Comparison of ENCODE assay signal across 27 mouse cellular contexts in the genomic region with DNA sequence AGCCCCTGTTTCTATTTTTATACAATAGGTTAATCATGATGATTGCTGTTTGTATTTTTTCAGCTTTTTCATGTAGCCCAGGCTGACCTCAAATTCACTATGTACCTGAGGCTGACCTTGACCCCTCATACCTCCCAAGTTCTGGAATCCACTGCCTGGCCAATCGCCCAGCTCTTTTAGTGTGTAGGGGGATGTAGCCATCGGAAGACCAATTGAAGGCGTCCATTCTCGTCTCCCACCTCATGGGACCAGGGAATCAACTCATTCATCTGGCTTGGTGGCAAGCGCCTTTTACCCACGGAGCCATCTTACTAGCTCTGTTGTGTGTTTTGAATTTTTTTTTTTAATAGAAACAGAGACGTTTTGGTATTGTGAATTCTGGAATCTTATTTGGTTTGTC.
"Had no signal": no experiment of that assay in that cellular context is flagged by ENCODE, and none has a peak within 500 bp of the region (broad histone marks: within the 10 kb centered on the region; RNA-seq: fewer than 3 reads in every experiment).

No protein-coding gene starts in this region.

- H3K4me3 ChIP-seq: embryonic facial prominence, embryonic 10.5 days; embryonic facial prominence, embryonic 12.5 days; embryonic facial prominence, embryonic 13.5 days; embryonic facial prominence, embryonic 15.5 days; erythroblast, embryonic 14.5 days; forebrain, embryonic 10.5 days; forebrain, embryonic 12.5 days; forebrain, embryonic 13.5 days; forebrain, embryonic 15.5 days; gastrocnemius, adult 2 months; heart, adult 2 months had no signal

- H3K36me3 ChIP-seq: forebrain, embryonic 12.5 days; forebrain, embryonic 15.5 days had no signal

- ATAC-seq: forebrain, embryonic 13.5 days; forebrain, embryonic 14.5 days; forebrain, embryonic 15.5 days; forebrain, embryonic 16.5 days; forebrain, postnatal 0 days had no signal

- H3K9ac ChIP-seq: embryonic facial prominence, embryonic 12.5 days; embryonic facial prominence, embryonic 13.5 days; embryonic facial prominence, embryonic 15.5 days; forebrain, embryonic 12.5 days; forebrain, embryonic 13.5 days; forebrain, embryonic 15.5 days; forebrain, postnatal 0 days had no signal

- H3K4me1 ChIP-seq: embryonic facial prominence, embryonic 10.5 days; embryonic facial prominence, embryonic 12.5 days; embryonic facial prominence, embryonic 13.5 days; embryonic facial prominence, embryonic 15.5 days; forebrain, embryonic 10.5 days; forebrain, embryonic 12.5 days; forebrain, embryonic 13.5 days; forebrain, embryonic 15.5 days had no signal

- H3K27me3 ChIP-seq: embryonic facial prominence, embryonic 12.5 days; embryonic facial prominence, embryonic 13.5 days; embryonic facial prominence, embryonic 15.5 days; forebrain, embryonic 12.5 days; forebrain, embryonic 13.5 days; forebrain, embryonic 15.5 days had no signal

- H3K27ac ChIP-seq: embryonic facial prominence, embryonic 10.5 days; embryonic facial prominence, embryonic 12.5 days; embryonic facial prominence, embryonic 13.5 days; embryonic facial prominence, embryonic 15.5 days; forebrain, embryonic 10.5 days; forebrain, embryonic 12.5 days; forebrain, embryonic 13.5 days; forebrain, embryonic 15.5 days; gastrocnemius, adult 2 months; heart, adult 2 months had no signal

- DNase-seq: cerebellum, adult 8-10 months; cerebellum, adult 9-10 months; cerebellum, adult 9-11 months; cerebellum, postnatal 10 days; cerebellum, postnatal 14 days; cerebellum, postnatal 25 days; cerebellum, postnatal 36 days; embryo, embryonic 11 days; forebrain, postnatal 0 days; gastrocnemius, adult 2 months; gastrocnemius, postnatal 10 days; gastrocnemius, postnatal 14 days; gastrocnemius, postnatal 25 days; gastrocnemius, postnatal 36 days; heart, adult 18-20 months; heart, adult 2 months had no signal

- H3K4me2 ChIP-seq: embryonic facial prominence, embryonic 12.5 days; embryonic facial prominence, embryonic 13.5 days; embryonic facial prominence, embryonic 15.5 days; forebrain, embryonic 12.5 days; forebrain, embryonic 13.5 days; forebrain, embryonic 15.5 days had no signal

- H3K9me3 ChIP-seq: embryonic facial prominence, embryonic 10.5 days; embryonic facial prominence, embryonic 12.5 days; embryonic facial prominence, embryonic 13.5 days; embryonic facial prominence, embryonic 15.5 days; forebrain, embryonic 10.5 days; forebrain, embryonic 12.5 days; forebrain, embryonic 13.5 days; forebrain, embryonic 15.5 days had no signal
